ENCODE assay signal across 8 mouse cellular contexts in the genomic region with DNA sequence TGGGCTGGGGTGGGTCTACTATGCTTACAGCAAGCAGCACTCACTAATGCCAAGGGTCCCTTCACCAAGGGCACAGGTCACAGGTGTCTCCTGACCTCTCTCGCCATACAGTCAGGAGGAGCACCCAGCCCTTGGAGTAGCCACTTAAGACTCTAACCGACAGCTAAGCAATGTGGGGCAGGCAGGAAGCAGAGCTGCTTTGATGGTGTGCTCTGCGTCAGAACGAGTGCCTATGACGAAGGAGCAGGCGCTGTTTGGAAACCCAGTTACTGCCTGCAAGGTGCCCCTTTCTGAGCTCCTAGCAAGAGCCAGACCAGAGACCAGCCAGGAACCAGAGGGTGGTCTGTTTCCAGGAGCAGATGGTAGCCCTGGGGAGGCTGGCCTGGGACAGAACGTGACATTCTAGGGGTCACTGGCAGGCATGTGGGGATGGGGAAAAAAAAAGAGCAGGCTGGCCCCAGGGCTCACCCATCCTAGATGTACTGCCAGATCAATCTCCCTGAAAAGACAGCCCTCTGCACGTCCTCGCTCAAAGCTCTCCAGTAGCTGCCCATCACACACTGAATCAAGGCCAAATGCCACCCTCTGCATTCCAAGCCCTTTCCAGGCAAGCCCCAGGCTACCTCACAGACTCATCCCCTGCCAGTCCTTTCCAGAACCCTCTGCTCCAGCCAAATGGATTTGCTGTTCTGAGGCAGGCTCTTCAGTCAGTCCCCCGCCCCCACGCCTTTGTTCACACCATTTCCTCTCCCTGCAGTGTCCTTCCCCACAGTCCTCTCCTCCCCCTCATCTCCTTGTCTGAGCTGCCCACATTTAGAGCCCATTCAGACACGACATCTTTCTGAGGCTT. TPM values are rescaled to one million over a fixed set of nuclear protein-coding genes. Genes with fewer than 3 reads are reported as not detected.
DNase-seq lines count a peak whose midpoint lies in the region; ATAC-seq and TF ChIP-seq lines count a peak whose summit lies in the region.

No protein-coding gene starts in this region.

- H3K4me3 ChIP-seq in kidney, embryonic 15.5 days (replicated peaks): no peak overlapping the region
- no peak overlapping the region; the same call in 1 of the 2 replicates for H3K4me3 ChIP-seq in forebrain, embryonic 10.5 days
- H3K4me3 ChIP-seq in olfactory bulb, adult 2 months (ENCODE audit: insufficient read depth, low read depth, low read length): no peak overlapping the region

- TF ChIP-seq POLR2A in olfactory bulb, adult 2 months (IDR thresholded peaks at IDR 0.05; ENCODE audit: insufficient read depth, low read depth, low read length): no peak

- peaks cover 64% of the 10 kb centered on the region for H3K36me3 ChIP-seq in kidney, embryonic 15.5 days
- peaks cover 68% of the 10 kb centered on the region for H3K36me3 ChIP-seq in forebrain, embryonic 10.5 days (replicated peaks)

- no peaks in the 10 kb centered on the region for H3K9me3 ChIP-seq in kidney, embryonic 15.5 days (replicated peaks)
- no peaks in the 10 kb centered on the region for H3K9me3 ChIP-seq in forebrain, embryonic 10.5 days

- peaks cover 32% of the 10 kb centered on the region for H3K4me1 ChIP-seq in kidney, embryonic 15.5 days
- peaks cover 38% of the 10 kb centered on the region for H3K4me1 ChIP-seq in forebrain, embryonic 10.5 days
- peaks cover 30% of the 10 kb centered on the region for H3K4me1 ChIP-seq in olfactory bulb, adult 2 months (ENCODE audit: control insufficient read depth, insufficient read depth, low read length)

- H3K27ac ChIP-seq in kidney, embryonic 15.5 days: no peak overlapping the region
- peak overlapping the region; percentile 40; the same call in 1 of the 2 replicates for H3K27ac ChIP-seq in forebrain, embryonic 10.5 days
- peak overlapping the region; percentile 29 for H3K27ac ChIP-seq in olfactory bulb, adult 2 months (ENCODE audit: insufficient read depth, low read depth, low read length)

- no peak for ATAC-seq in kidney, embryonic 15.5 days (replicated peaks; ENCODE audit: low FRiP score)
- no peak for ATAC-seq in monocyte, adult 5-6 weeks (replicated peaks; ENCODE audit: insufficient number of reproducible peaks, low FRiP score, low TSS enrichment, poor library complexity, severe bottlenecking)

- TF ChIP-seq CTCF in olfactory bulb, adult 2 months (IDR thresholded peaks at IDR 0.05; ENCODE audit: insufficient read depth, low read depth, low read length): no peak

- 0 out of 2 replicates have a peak overlapping the region, but pooled peaks have one; percentile 1 for H3K9ac ChIP-seq in kidney, embryonic 15.5 days

- 0 out of 2 replicates have a peak, but pooled peaks cover 3% of the 10 kb centered on the region for H3K27me3 ChIP-seq in kidney, embryonic 15.5 days
- H3K27me3 ChIP-seq in forebrain, embryonic 10.5 days (ENCODE audit: poor library complexity, severe bottlenecking): peaks cover 15% of the 10 kb centered on the region

- no peak overlapping the region for H3K4me2 ChIP-seq in kidney, embryonic 15.5 days

- DNase-seq in kidney, postnatal 36 days: no peak
- DNase-seq in adrenal gland, postnatal 25 days: peak; percentile 42
- DNase-seq in forebrain, embryonic 10.5 days (ENCODE audit: extremely low spot score, low spot score): no peak
- DNase-seq in layer of hippocampus, adult 18-20 months (ENCODE audit: low spot score in 2 of 2): peak; percentile 51 to 65
- no peak for DNase-seq in spleen, postnatal 10 days (ENCODE audit: low spot score in 2 of 2)

- WGBS in kidney, embryonic 15.5 days: 46% methylated on average over 12 of the region's 12 CpGs
- WGBS in forebrain, embryonic 10.5 days: 29% methylated on average over 12 of the region's 12 CpGs
- 40% methylated on average over 12 of the region's 12 CpGs for WGBS in olfactory bulb, adult 2 months

RNA-seq across cellular contexts. Expression of gene Tmem222, which starts 21.1 kb away (rescaled TPM):
- polyA plus RNA-seq in kidney, embryonic 15.5 days (2015; fragmentation: Nextera tagmentation; extraction: Ambion mirVana): 77.3 and 85.7 TPM in 2 replicates
- total RNA-seq in adrenal gland, postnatal 25 days (2021): 60.2 and 73.3 TPM in 2 replicates
- 85.8 and 91.6 TPM in 2 replicates for polyA plus RNA-seq in forebrain, embryonic 10.5 days (2016; fragmentation: Nextera tagmentation; extraction: Ambion mirVana)
- 10 to 100 TPM; 92.1 to 96.1 TPM for total RNA-seq in layer of hippocampus, adult 18-20 months (2021)
- not detected in 2 replicates for polyA plus RNA-seq in olfactory bulb, adult 2 months (2012; ENCODE audit: insufficient read depth, insufficient read length, low replicate concordance, missing spikeins)
- total RNA-seq in monocyte, adult 5-6 weeks (2017): 13.8 to 25.7 TPM (median 19.1 TPM) in 3 replicates

RNA-seq across cellular contexts. Expression of gene Sytl1, which starts 35.8 kb away (rescaled TPM):
- polyA plus RNA-seq in kidney, embryonic 15.5 days (2015; fragmentation: Nextera tagmentation; extraction: Ambion mirVana): 0.96 and 1.8 TPM in 2 replicates
- 1.9 and 2.0 TPM in 2 replicates for total RNA-seq in adrenal gland, postnatal 25 days (2021)
- 0.67 and 1.0 TPM in 2 replicates for polyA plus RNA-seq in forebrain, embryonic 10.5 days (2016; fragmentation: Nextera tagmentation; extraction: Ambion mirVana)
- 1 to 10 TPM in 1 of 2 experiments, under 1 TPM in 1; 0.68 to 1.6 TPM for total RNA-seq in layer of hippocampus, adult 18-20 months (2021)
- not detected in 2 replicates for polyA plus RNA-seq in olfactory bulb, adult 2 months (2012; ENCODE audit: insufficient read depth, insufficient read length, low replicate concordance, missing spikeins)
- total RNA-seq in monocyte, adult 5-6 weeks (2017): 1.4 to 7.1 TPM (median 4.4 TPM) in 3 replicates

RNA-seq across cellular contexts. Expression of gene Wdtc1, which starts 54.5 kb away (rescaled TPM):
- polyA plus RNA-seq in kidney, embryonic 15.5 days (2015; fragmentation: Nextera tagmentation; extraction: Ambion mirVana): 12.0 and 13.1 TPM in 2 replicates
- 46.7 and 60.7 TPM in 2 replicates for total RNA-seq in adrenal gland, postnatal 25 days (2021)
- 16.8 and 17.0 TPM in 2 replicates for polyA plus RNA-seq in forebrain, embryonic 10.5 days (2016; fragmentation: Nextera tagmentation; extraction: Ambion mirVana)
- total RNA-seq in layer of hippocampus, adult 18-20 months (2021): 10 to 100 TPM; 79.6 to 83.1 TPM
- polyA plus RNA-seq in olfactory bulb, adult 2 months (2012; ENCODE audit: insufficient read depth, insufficient read length, low replicate concordance, missing spikeins): 113 TPM in 1 of 2 replicates, not detected in the other
- 10.9 to 11.7 TPM (median 11.3 TPM) in 3 replicates for total RNA-seq in monocyte, adult 5-6 weeks (2017)

RNA-seq across cellular contexts. Expression of gene Map3k6, which starts 58.1 kb away (rescaled TPM):
- polyA plus RNA-seq in kidney, embryonic 15.5 days (2015; fragmentation: Nextera tagmentation; extraction: Ambion mirVana): 4.0 and 4.3 TPM in 2 replicates
- total RNA-seq in adrenal gland, postnatal 25 days (2021): 15.7 and 20.1 TPM in 2 replicates
- 1.7 and 1.8 TPM in 2 replicates for polyA plus RNA-seq in forebrain, embryonic 10.5 days (2016; fragmentation: Nextera tagmentation; extraction: Ambion mirVana)
- 1 to 10 TPM; 5.6 to 6.9 TPM for total RNA-seq in layer of hippocampus, adult 18-20 months (2021)
- not detected in 2 replicates for polyA plus RNA-seq in olfactory bulb, adult 2 months (2012; ENCODE audit: insufficient read depth, insufficient read length, low replicate concordance, missing spikeins)
- total RNA-seq in monocyte, adult 5-6 weeks (2017): 0.87 to 12.3 TPM (median 3.8 TPM) in 3 replicates

Comparison
In these comparisons a context has a peak if more than half of its experiments do, and no peak if none do; other contexts are left out.
1. DNase-seq: peak in adrenal gland, postnatal 25 days (single experiment) and layer of hippocampus, adult 18-20 months (2 of 2); none in kidney, postnatal 36 days (0 of 2), forebrain, embryonic 10.5 days (single experiment) and spleen, postnatal 10 days (0 of 2).